Mouse (Mus musculus) heart, embryonic 13.5 days (tissue): ENCODE data around the gene Mast4. TPM values are rescaled to one million over a fixed set of nuclear protein-coding genes. Genes with fewer than 3 reads are reported as not detected.

ENCODE experiments used
- ATAC-seq: fragments of 200-750 bp; cut with Nextera tagmentation; 2 replicates; pipeline ENCODE4 v1.8.0; 2017; ENCODE audit warnings: moderate TSS enrichment; ENCODE audit not compliant: insufficient number of reproducible peaks, low FRiP score, low TSS enrichment; ENCODE audit errors: extremely low read depth
- H3K27ac ChIP-seq: fragments of 300-500 bp; sonication (generic); replicated peaks from 2 replicates; pipeline ENCODE4 v1.5.1; 2015; ENCODE audit warnings: moderate library complexity, mild to moderate bottlenecking, inconsistent platforms
- H3K27me3 ChIP-seq: fragments of 300-500 bp; sonication (generic); replicated peaks from 2 replicates; pipeline ENCODE4 v1.6.1; 2015; ENCODE audit warnings: mild to moderate bottlenecking, inconsistent platforms
- H3K36me3 ChIP-seq: fragments of 300-500 bp; sonication (generic); 2 replicates; pipeline ENCODE4 v1.6.1; 2015; ENCODE audit warnings: mild to moderate bottlenecking, inconsistent platforms
- H3K4me1 ChIP-seq: fragments of 300-500 bp; sonication (generic); 2 replicates; pipeline ENCODE4 v1.6.1; 2015; ENCODE audit warnings: inconsistent platforms
- H3K4me2 ChIP-seq: fragments of 300-500 bp; sonication (generic); 2 replicates; pipeline ENCODE4 v1.6.1; 2015; ENCODE audit warnings: inconsistent platforms, mild to moderate bottlenecking, moderate library complexity
- H3K4me3 ChIP-seq: fragments of 300-500 bp; sonication (generic); 2 replicates; pipeline ENCODE4 v1.5.1; 2015; ENCODE audit warnings: moderate library complexity, mild to moderate bottlenecking, inconsistent platforms
- H3K9ac ChIP-seq: fragments of 300-500 bp; sonication (generic); 2 replicates; pipeline ENCODE4 v1.6.1; 2015; ENCODE audit warnings: inconsistent platforms, mild to moderate bottlenecking, moderate library complexity
- H3K9me3 ChIP-seq: fragments of 300-500 bp; sonication (generic); 2 replicates; pipeline ENCODE4 v1.6.1; 2016; ENCODE audit warnings: inconsistent platforms
- WGBS: fragments of 180-500 bp; shearing (Covaris S2); methylation state at CpG from one replicate; pipeline ENCODE4 v1.1.7; 2015; ENCODE audit warnings: mixed read lengths; 5-methylcytosine and 5-hydroxymethylcytosine counted together
- polyA plus RNA-seq: library from polyadenylated mRNA; unstranded; fragments of >200 nt; fragmentation: Nextera tagmentation; extraction: Ambion mirVana; gene quantifications from 2 replicates; pipeline ENCODE4 v1.2.1, GENCODE M21; 2015

The Mast4 gene
- polyA plus RNA-seq, 1 experiment from 2014 or later: 36.8 TPM

DNA sequence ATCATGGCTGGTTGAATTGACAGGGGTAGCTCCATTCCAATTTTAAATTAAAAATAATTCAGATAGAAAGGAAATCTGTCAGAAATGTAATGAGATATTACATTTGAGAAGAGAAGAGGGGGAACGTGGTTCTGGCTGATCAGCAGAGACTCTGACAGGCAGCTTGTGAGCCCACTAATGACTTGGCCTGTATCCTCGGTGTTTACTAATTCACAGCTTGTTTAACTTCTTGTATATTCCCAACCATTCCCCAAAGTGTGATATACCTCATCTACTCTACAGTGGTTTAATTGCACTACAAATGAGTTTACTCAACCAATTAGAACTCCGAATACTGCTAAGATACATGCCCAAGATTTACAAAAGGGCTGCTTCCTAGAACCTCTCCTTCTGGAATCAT is 555.0 kb downstream of the Mast4 start:
- no peaks in the 10 kb centered on the region for H3K27me3 ChIP-seq
- H3K4me2 ChIP-seq: no peak overlapping the region
- no peak overlapping the region for H3K27ac ChIP-seq
- peaks cover 91% of the 10 kb centered on the region for H3K36me3 ChIP-seq
- 91% methylated on average over 3 of the region's 3 CpGs for WGBS
- ATAC-seq: no peak
- H3K9me3 ChIP-seq: no peaks in the 10 kb centered on the region
- no peaks in the 10 kb centered on the region for H3K4me1 ChIP-seq
- no peak overlapping the region for H3K4me3 ChIP-seq
- no peak overlapping the region for H3K9ac ChIP-seq

- no peak overlapping the region for H3K4me2 ChIP-seq
- H3K27me3 ChIP-seq: no peaks in the 10 kb centered on the region
- no peak overlapping the region for H3K9ac ChIP-seq
- H3K9me3 ChIP-seq: no peaks in the 10 kb centered on the region
- no peaks in the 10 kb centered on the region for H3K4me1 ChIP-seq
- no peak overlapping the region for H3K27ac ChIP-seq
- 86% methylated on average over 3 of the region's 3 CpGs for WGBS
- no peak for ATAC-seq
- no peak overlapping the region for H3K4me3 ChIP-seq
- H3K36me3 ChIP-seq: peaks cover 91% of the 10 kb centered on the region
These were observed 555.4 kb downstream of the Mast4 start for GRCm38 (mm10) chr13:102778859-102779258.

- Histone ChIP-seq H3K36me3 (peaks cover 89% of the 10 kb centered on the region), H3K4me1 (no peaks in the 10 kb centered on the region), H3K4me3 (no peak overlapping the region), H3K9ac (no peak overlapping the region), H3K9me3 (no peaks in the 10 kb centered on the region), H3K4me2 (no peak overlapping the region), H3K27ac (no peak overlapping the region), H3K27me3 (no peaks in the 10 kb centered on the region)
- WGBS: 84% methylated on average over 6 of the region's 6 CpGs
- ATAC-seq: no peak
These were observed 558.8 kb downstream of the Mast4 start for GRCm38 (mm10) chr13:102775506-102775905.

- Histone ChIP-seq H3K9me3 (no peaks in the 10 kb centered on the region), H3K4me2 (no peak overlapping the region), H3K27me3 (no peaks in the 10 kb centered on the region), H3K9ac (no peak overlapping the region), H3K36me3 (peaks cover 92% of the 10 kb centered on the region), H3K27ac (no peak overlapping the region), H3K4me1 (no peaks in the 10 kb centered on the region), H3K4me3 (no peak overlapping the region)
- ATAC-seq: no peak
- WGBS: 72% methylated on average over 7 of the region's 7 CpGs
These were observed 559.5 kb downstream of the Mast4 start for GRCm38 (mm10) chr13:102774786-102775201.

GRCm38 (mm10) chr13:102773169-102773568 is 561.1 kb downstream of the Mast4 start:
- H3K4me1 ChIP-seq: no peaks in the 10 kb centered on the region
- no peak for ATAC-seq
- 79% methylated on average over 9 of the region's 9 CpGs for WGBS
- H3K27ac ChIP-seq: no peak overlapping the region
- H3K9ac ChIP-seq: no peak overlapping the region
- H3K27me3 ChIP-seq: no peaks in the 10 kb centered on the region
- no peak overlapping the region for H3K4me2 ChIP-seq
- peaks cover 92% of the 10 kb centered on the region for H3K36me3 ChIP-seq
- no peak overlapping the region for H3K4me3 ChIP-seq
- H3K9me3 ChIP-seq: no peaks in the 10 kb centered on the region

DNA sequence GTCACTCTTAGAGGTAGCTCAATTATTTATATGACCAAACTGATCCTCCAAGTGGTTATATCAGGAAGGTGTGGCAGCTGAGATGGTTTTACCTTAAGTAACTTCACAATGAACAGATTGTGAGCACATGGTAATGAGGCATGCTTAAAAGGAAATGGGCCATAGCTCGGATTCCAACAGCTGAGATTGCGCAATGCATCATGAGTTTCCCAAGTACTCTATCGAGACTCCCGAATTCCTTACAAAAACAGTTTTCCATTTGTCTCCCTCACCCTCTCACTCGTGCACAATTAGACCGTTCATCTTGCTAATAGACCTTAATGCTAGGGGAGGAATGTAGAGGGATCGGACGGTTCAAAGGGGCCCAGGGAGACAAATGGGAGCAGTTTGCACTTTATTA is 564.1 kb downstream of the Mast4 start:
- 61% methylated on average over 8 of the region's 8 CpGs for WGBS
- H3K9ac ChIP-seq: no peak overlapping the region
- H3K4me3 ChIP-seq: no peak overlapping the region
- no peaks in the 10 kb centered on the region for H3K9me3 ChIP-seq
- H3K27ac ChIP-seq: no peak overlapping the region
- H3K4me2 ChIP-seq: no peak overlapping the region
- H3K36me3 ChIP-seq: peaks cover 96% of the 10 kb centered on the region
- peaks cover 3% of the 10 kb centered on the region for H3K4me1 ChIP-seq
- ATAC-seq: no peak
- H3K27me3 ChIP-seq: no peaks in the 10 kb centered on the region

DNA sequence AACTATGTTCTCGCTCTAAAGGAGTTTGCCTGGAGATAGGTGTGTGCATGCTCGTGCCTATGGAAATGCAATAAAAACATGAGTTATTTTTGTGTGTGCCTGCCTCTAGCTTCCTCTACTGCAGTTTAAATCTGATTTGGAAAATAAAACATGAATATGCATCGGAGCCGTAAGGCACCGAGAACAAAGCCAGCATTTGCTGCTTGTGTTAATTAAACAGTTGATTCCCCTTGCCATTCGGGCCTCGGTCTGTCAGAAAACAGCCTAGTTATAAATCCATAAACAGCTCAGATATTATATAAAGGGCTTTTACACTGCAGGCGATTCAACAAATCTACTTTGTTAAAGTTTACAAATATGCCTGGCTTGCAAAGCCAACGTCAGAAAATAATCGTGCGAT is 565.8 kb downstream of the Mast4 start:
- peaks cover 14% of the 10 kb centered on the region for H3K4me1 ChIP-seq
- no peaks in the 10 kb centered on the region for H3K9me3 ChIP-seq
- no peak for ATAC-seq
- H3K27ac ChIP-seq: no peak overlapping the region
- H3K9ac ChIP-seq: no peak overlapping the region
- WGBS: 88% methylated on average over 11 of the region's 11 CpGs
- H3K4me3 ChIP-seq: no peak overlapping the region
- peaks cover 96% of the 10 kb centered on the region for H3K36me3 ChIP-seq
- no peaks in the 10 kb centered on the region for H3K27me3 ChIP-seq
- no peak overlapping the region for H3K4me2 ChIP-seq

- peaks cover 14% of the 10 kb centered on the region for H3K4me1 ChIP-seq
- WGBS: 74% methylated on average over 7 of the region's 7 CpGs
- no peaks in the 10 kb centered on the region for H3K27me3 ChIP-seq
- no peak overlapping the region for H3K4me2 ChIP-seq
- ATAC-seq: no peak
- H3K9me3 ChIP-seq: no peaks in the 10 kb centered on the region
- H3K4me3 ChIP-seq: no peak overlapping the region
- peaks cover 89% of the 10 kb centered on the region for H3K36me3 ChIP-seq
- H3K27ac ChIP-seq: no peak overlapping the region
- H3K9ac ChIP-seq: no peak overlapping the region
These were observed 567.2 kb downstream of the Mast4 start for GRCm38 (mm10) chr13:102767110-102767509.

- Histone ChIP-seq H3K4me1 (peaks cover 14% of the 10 kb centered on the region), H3K4me2 (no peak overlapping the region), H3K27ac (no peak overlapping the region), H3K9me3 (no peaks in the 10 kb centered on the region), H3K9ac (no peak overlapping the region), H3K27me3 (no peaks in the 10 kb centered on the region), H3K36me3 (peaks cover 90% of the 10 kb centered on the region), H3K4me3 (no peak overlapping the region)
- 81% methylated on average over 11 of the region's 11 CpGs for WGBS
- no peak for ATAC-seq
These were observed 569.1 kb downstream of the Mast4 start for GRCm38 (mm10) chr13:102765216-102765615.

DNA sequence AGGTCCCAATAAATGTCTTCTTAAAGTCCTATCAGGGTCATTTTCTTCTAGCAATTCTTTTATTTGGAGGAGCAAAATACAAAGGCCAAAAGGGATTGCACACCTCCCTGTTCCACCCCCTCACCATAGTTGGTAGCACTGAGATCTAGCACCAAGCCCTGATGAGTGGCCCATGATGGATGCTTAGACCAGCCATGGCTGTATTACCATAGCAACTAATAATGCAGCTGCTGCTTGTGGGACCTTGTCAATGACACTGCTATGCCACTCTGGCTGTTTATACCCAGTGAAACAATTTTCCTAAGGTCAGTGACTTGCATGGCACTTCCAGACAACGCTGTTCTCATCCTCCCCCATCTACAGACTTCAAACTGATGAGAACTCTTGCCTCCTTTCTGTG is 570.1 kb downstream of the Mast4 start:
- Histone ChIP-seq H3K27me3 (no peaks in the 10 kb centered on the region), H3K9ac (no peak overlapping the region), H3K27ac (no peak overlapping the region), H3K36me3 (peaks cover 90% of the 10 kb centered on the region), H3K9me3 (no peaks in the 10 kb centered on the region), H3K4me3 (no peak overlapping the region), H3K4me2 (no peak overlapping the region), H3K4me1 (peaks cover 14% of the 10 kb centered on the region)
- 69% methylated on average over 1 of the region's 1 CpGs for WGBS
- ATAC-seq: no peak

DNA sequence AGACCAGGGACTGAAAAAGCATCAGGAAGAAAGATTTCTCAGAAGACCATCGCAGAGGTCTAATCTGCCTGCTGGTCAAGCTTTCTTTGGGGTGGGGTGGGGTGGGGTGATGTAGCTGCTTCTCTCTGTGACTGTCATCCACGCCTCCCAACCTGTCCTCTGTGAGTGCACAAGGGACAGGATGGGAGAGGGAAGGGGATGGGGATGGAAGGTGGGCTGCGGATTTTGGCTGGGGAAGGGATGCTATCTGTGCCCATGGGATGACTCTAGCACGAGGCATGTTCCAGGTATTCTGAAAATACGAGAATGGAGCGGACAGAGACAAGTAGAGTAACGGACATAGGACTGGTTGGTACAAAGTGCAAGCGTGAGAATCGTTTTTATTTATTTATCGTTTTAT is 572.1 kb downstream of the Mast4 start:
- WGBS: 89% methylated on average over 10 of the region's 10 CpGs
- H3K9me3 ChIP-seq: no peaks in the 10 kb centered on the region
- no peak overlapping the region for H3K27ac ChIP-seq
- no peak overlapping the region for H3K4me3 ChIP-seq
- no peaks in the 10 kb centered on the region for H3K27me3 ChIP-seq
- H3K4me1 ChIP-seq: peaks cover 14% of the 10 kb centered on the region
- H3K9ac ChIP-seq: no peak overlapping the region
- no peak overlapping the region for H3K4me2 ChIP-seq
- peaks cover 89% of the 10 kb centered on the region for H3K36me3 ChIP-seq
- no peak for ATAC-seq

DNA sequence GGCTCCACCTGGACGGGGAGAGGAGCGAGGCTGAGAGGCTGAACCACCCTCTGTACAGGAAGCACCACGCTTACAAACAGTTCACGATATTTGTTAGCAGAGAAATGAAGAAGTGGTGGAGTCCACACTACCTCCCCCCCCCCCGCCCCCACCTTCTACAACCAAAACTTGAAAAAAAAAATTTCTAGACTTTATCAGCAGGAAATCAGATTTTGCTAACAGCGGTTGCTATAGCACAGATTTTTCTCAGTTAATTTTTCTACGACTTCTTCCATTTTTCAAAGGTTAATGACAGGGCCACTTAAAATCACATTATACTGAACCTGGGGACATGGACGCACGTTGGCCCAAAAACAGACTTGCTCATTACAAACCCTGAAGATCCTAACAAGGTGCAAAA is 572.9 kb downstream of the Mast4 start:
- Histone ChIP-seq H3K36me3 (peaks cover 88% of the 10 kb centered on the region), H3K9me3 (no peaks in the 10 kb centered on the region), H3K4me3 (no peak overlapping the region), H3K27me3 (no peaks in the 10 kb centered on the region), H3K4me2 (no peak overlapping the region), H3K4me1 (peaks cover 14% of the 10 kb centered on the region), H3K9ac (no peak overlapping the region), H3K27ac (no peak overlapping the region)
- WGBS: 80% methylated on average over 9 of the region's 9 CpGs
- ATAC-seq: no peak
